Mouse (Mus musculus) kidney, postnatal 25 days (tissue): Measurements from ENCODE around the gene Igfn1.
A peak's percentile ranks its signal among the peaks of the same experiment; 100 is the strongest.

ENCODE experiments used
- DNase-seq, 2 experiments: peaks; one replicate each; pipeline ENCODE4 v3.0.0; 2021; ENCODE audit warnings: mixed read lengths in 2 of 2

Gene Igfn1

DNA sequence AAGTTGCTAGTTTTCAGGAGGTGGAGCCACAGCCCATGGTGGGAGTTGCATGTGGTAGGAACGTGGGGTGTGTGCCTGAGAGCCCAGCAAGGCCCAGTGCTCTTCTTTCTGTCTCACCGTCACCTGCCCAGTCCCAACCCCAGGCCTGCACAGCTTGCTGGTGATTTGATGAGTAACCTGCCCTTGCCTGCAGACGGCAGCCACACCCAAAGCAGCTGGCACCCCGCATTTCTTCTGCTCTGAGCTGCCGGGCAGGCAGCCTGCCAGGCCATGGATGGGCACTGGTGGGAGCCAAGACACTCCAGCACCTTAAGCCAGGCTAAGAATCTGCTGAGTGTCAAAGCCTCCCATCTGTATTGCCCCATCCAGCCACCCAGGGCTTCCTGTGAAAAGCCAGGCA, 80.3 kb downstream of the Igfn1 start:
- peak in 1 of 2 experiments; percentile 29 for DNase-seq

GRCm38 (mm10) chr1:135924377-135924994, 81.7 kb downstream of the Igfn1 start:
- DNase-seq = peak in 1 of 2 experiments; percentile 27

- no peak for DNase-seq
These were observed 82.9 kb downstream of the Igfn1 start for GRCm38 (mm10) chr1:135923229-135923628.

DNA sequence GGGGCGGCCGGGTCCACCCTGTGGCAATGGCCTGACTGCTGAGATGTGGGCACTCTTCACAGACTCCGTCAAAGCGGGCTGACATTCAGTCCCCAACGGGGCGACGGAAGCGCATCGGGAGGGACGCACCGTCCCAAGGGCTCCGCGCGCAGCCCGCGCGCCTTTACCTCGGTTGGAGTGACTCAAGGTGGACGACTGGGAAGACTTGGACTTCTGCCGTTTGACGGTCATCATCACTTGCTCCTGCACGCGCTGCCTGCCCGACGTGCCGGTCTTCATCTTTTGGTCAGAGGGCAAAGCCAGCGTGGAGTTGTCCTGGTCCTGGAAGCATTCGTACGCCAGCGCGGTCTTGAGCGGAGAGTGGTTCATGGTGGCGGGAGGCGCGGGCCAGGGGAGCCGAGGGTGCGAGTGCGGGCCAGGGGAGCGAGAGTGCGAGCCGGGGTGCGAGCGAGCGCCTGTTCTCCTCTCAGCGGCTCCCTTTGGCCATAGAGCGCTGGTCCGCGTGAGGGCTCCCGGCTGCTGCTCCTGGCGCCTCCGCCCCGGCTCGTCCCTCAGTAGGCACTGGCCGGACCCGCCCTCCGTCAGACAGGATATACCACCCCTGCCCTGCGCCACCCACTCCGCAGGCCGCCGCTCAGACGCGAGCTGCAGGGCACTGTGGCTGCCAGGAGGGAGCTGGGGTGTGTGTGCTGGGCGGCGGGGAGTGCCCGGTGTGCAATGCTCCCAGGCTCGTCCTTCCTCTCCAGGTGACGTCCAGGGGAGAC, 87.3 kb downstream of the Igfn1 start, which contains the start of gene Pkp1:
Pkp1 (minus strand) TSS at position 564 of the 764 bp plus-strand sequence.
- no peak for DNase-seq

DNA sequence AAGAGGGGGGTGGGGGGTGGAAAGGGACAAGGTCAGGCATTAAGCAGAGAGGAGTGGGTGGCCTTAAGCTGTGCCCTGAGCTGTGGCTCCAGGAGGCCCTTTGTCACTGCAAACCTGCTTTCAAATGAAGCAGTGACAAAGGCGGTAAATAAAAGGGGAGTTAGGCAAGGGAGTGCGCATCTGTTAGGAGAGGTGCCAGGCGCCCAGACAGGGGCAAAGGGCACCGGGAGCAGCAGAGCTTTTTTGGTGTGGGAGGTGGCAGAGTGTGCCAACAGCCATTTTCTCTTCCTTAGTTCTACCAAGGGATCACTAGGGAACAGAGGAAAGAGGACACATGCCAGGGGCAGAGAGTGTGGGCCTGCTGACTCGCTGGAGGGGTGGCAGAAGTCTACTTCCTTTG, 88.9 kb downstream of the Igfn1 start:
- no peak for DNase-seq

- DNase-seq = no peak
These were observed 89.6 kb downstream of the Igfn1 start for GRCm38 (mm10) chr1:135916486-135917058.

GRCm38 (mm10) chr1:135913657-135914056, 92.5 kb downstream of the Igfn1 start:
- DNase-seq = no peak

DNA sequence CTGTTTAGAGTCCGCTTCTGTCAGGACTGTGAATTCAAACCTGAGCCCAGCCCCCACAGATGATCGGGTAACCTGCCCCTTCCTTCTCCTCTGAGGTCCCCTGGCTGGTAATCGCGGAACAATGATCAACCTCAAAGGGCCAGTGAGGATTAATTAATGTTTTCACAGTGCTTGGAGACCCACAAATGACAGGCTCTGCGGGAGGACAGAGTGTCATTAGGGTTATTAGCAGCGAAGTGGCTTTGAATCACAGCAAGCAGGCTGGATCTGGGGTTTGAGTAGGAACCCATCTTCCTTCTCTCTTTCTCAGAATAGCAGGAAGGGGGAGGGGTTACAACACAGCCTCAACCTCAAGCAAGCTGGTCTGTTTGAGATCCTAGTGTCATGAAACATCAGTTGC, 96.8 kb downstream of the Igfn1 start:
- DNase-seq = no peak

- DNase-seq = no peak
These were observed 99.4 kb downstream of the Igfn1 start for GRCm38 (mm10) chr1:135906736-135907135.
